Mouse (Mus musculus) MEL (cell line): Measurements from ENCODE around the gene Casz1. TPM values are rescaled to one million over a fixed set of nuclear protein-coding genes. Genes with fewer than 3 reads are reported as not detected.
A peak's percentile ranks its signal among the peaks of the same experiment; 100 is the strongest.

Source experiments
- DNase-seq: peaks from one replicate; pipeline ENCODE4 v3.0.0; 2011; ENCODE audit warnings: low read depth, low spot score
- H3K27ac ChIP-seq: 2 replicates; pipeline ENCODE4 v1.5.1; 2012; ENCODE audit warnings: low read depth, mild to moderate bottlenecking, control low read depth, low read length, moderate library complexity; ENCODE audit not compliant: control insufficient read depth
- H3K27me3 ChIP-seq, 2 experiments: fragments of 150-350 bp in 1 of 2; sonication (generic) in 1 of 2; 2 replicates each; pipeline ENCODE4 v1.6.1; 2012; ENCODE audit warnings: low read length in 2 of 2, mild to moderate bottlenecking in 2 of 2, improper control_type of control experiment in 1 of 2, moderate library complexity in 1 of 2; ENCODE audit not compliant: insufficient read depth in 2 of 2, control insufficient read depth in 1 of 2
- H3K36me3 ChIP-seq, 2 experiments: 2 replicates each; pipeline ENCODE4 v1.6.1; 2012 to 2014; ENCODE audit warnings: low read length in 2 of 2, improper control_type of control experiment in 1 of 2, inconsistent platforms in 1 of 2, mild to moderate bottlenecking in 1 of 2; ENCODE audit not compliant: insufficient read depth in 2 of 2, control insufficient read depth in 1 of 2
- H3K4me1 ChIP-seq, 2 experiments: fragments of 150-350 bp in 1 of 2; sonication (generic) in 1 of 2; 2 replicates each; pipeline ENCODE4 v1.6.1; 2012; ENCODE audit warnings: low read length in 2 of 2, improper control_type of control experiment in 1 of 2, mild to moderate bottlenecking in 1 of 2; ENCODE audit not compliant: insufficient read depth in 2 of 2, control insufficient read depth in 1 of 2
- H3K4me3 ChIP-seq, 2 experiments: fragments of 150-350 bp in 1 of 2; sonication (generic) in 1 of 2; 2 replicates each; pipeline ENCODE4 v1.5.1; 2012; ENCODE audit warnings: low read depth in 2 of 2, low read length in 2 of 2, mild to moderate bottlenecking in 2 of 2, moderate library complexity in 2 of 2, control low read depth in 1 of 2, improper control_type of control experiment in 1 of 2; ENCODE audit not compliant: control insufficient read depth in 1 of 2, insufficient read depth in 1 of 2
- H3K79me2 ChIP-seq: 2 replicates; pipeline ENCODE4 v1.6.1; 2012; ENCODE audit warnings: mild to moderate bottlenecking, low read length, moderate library complexity; ENCODE audit not compliant: control insufficient read depth, poor library complexity, insufficient read depth
- H3K9ac ChIP-seq: 2 replicates; pipeline ENCODE4 v1.6.1; 2012; ENCODE audit warnings: low read depth, mild to moderate bottlenecking, control low read depth, low read length, moderate library complexity; ENCODE audit not compliant: control insufficient read depth, poor library complexity, severe bottlenecking
- H3K9me3 ChIP-seq: fragments of 150-350 bp; sonication (generic); replicated peaks from 2 replicates; pipeline ENCODE4 v1.6.1; 2012; ENCODE audit warnings: mild to moderate bottlenecking, low read length, improper control_type of control experiment, moderate library complexity; ENCODE audit not compliant: insufficient read depth
- CHD1 ChIP-seq: IDR thresholded peaks from 2 replicates; pipeline ENCODE4 v1.6.1; 2012; ENCODE audit warnings: low read depth, mild to moderate bottlenecking, inconsistent platforms, low read length, improper control_type of control experiment
- CHD2 ChIP-seq: IDR thresholded peaks from 2 replicates; pipeline ENCODE4 v1.6.1; 2011; ENCODE audit warnings: low read length, improper control_type of control experiment
- CTCF ChIP-seq, 3 experiments: IDR thresholded peaks in 2 of 3; conservative IDR thresholded peaks in 1 of 3; 2 replicates each; pipeline ENCODE4 v1.5.1; 2011 to 2012; ENCODE audit warnings: low read length in 3 of 3, low read depth in 2 of 3, mild to moderate bottlenecking in 2 of 3, improper control_type of control experiment in 1 of 3, inconsistent platforms in 1 of 3, mixed read lengths in 1 of 3, moderate library complexity in 1 of 3; ENCODE audit not compliant: control insufficient read depth in 1 of 3, insufficient read depth in 1 of 3, poor library complexity in 1 of 3, severe bottlenecking in 1 of 3
- ELF1 ChIP-seq: IDR thresholded peaks from 2 replicates; pipeline ENCODE4 v1.6.1; 2014; ENCODE audit warnings: low read depth, mild to moderate bottlenecking, inconsistent platforms, low read length, improper control_type of control experiment, moderate library complexity
- ETS1 ChIP-seq: IDR thresholded peaks from 2 replicates; pipeline ENCODE4 v1.6.1; 2012; ENCODE audit warnings: low read depth, mild to moderate bottlenecking, inconsistent platforms, low read length, improper control_type of control experiment, moderate library complexity
- GATA1 ChIP-seq: IDR thresholded peaks from 2 replicates; pipeline ENCODE4 v1.6.1; 2011; ENCODE audit warnings: low read depth, low read length, improper control_type of control experiment
- HCFC1 ChIP-seq: IDR thresholded peaks from 2 replicates; pipeline ENCODE4 v1.6.1; 2012; ENCODE audit warnings: low read depth, mild to moderate bottlenecking, inconsistent platforms, low read length, improper control_type of control experiment, moderate library complexity
- MAZ ChIP-seq: IDR thresholded peaks from 2 replicates; pipeline ENCODE4 v1.6.1; 2012; ENCODE audit warnings: low read depth, mild to moderate bottlenecking, inconsistent platforms, low read length, improper control_type of control experiment
- MEF2A ChIP-seq: IDR thresholded peaks from 2 replicates; pipeline ENCODE4 v1.6.1; 2014; ENCODE audit warnings: low read depth, mild to moderate bottlenecking, inconsistent platforms, low read length, improper control_type of control experiment; ENCODE audit not compliant: poor library complexity, insufficient replicate concordance, severe bottlenecking; ENCODE audit errors: extremely low read depth
- MXI1 ChIP-seq: IDR thresholded peaks from 2 replicates; pipeline ENCODE4 v1.6.1; 2011; ENCODE audit warnings: mild to moderate bottlenecking, low read depth, low read length, improper control_type of control experiment
- NRF1 ChIP-seq: IDR thresholded peaks from 2 replicates; pipeline ENCODE4 v1.6.1; 2014; ENCODE audit warnings: low read depth, mild to moderate bottlenecking, inconsistent platforms, low read length, improper control_type of control experiment, moderate library complexity; ENCODE audit not compliant: poor library complexity, insufficient read depth, severe bottlenecking
- POLR2AphosphoS5 ChIP-seq: IDR thresholded peaks from 2 replicates; pipeline ENCODE4 v1.6.1; 2012; ENCODE audit warnings: low read depth, borderline replicate concordance, mild to moderate bottlenecking, inconsistent platforms, low read length, moderate library complexity, mixed read lengths
- RAD21 ChIP-seq: IDR thresholded peaks from 2 replicates; pipeline ENCODE4 v1.6.1; 2011; ENCODE audit warnings: mild to moderate bottlenecking, low read depth, low read length, improper control_type of control experiment
- SIN3A ChIP-seq: IDR thresholded peaks from 2 replicates; pipeline ENCODE4 v1.6.1; 2012; ENCODE audit warnings: low read length, improper control_type of control experiment, inconsistent platforms
- UBTF ChIP-seq: IDR thresholded peaks from 2 replicates; pipeline ENCODE4 v1.6.1; 2012; ENCODE audit warnings: low read depth, mild to moderate bottlenecking, inconsistent platforms, low read length, improper control_type of control experiment, moderate library complexity, borderline replicate concordance; ENCODE audit not compliant: insufficient read depth
- USF1 ChIP-seq: IDR thresholded peaks from 2 replicates; pipeline ENCODE4 v1.6.1; 2014; ENCODE audit warnings: low read depth, mild to moderate bottlenecking, inconsistent platforms, low read length, improper control_type of control experiment, moderate library complexity
- ZNF384 ChIP-seq: IDR thresholded peaks from 2 replicates; pipeline ENCODE4 v1.6.1; 2012; ENCODE audit warnings: low read depth, mild to moderate bottlenecking, inconsistent platforms, low read length, improper control_type of control experiment
- polyA plus RNA-seq, 2 experiments: library from polyadenylated mRNA; stranded (reverse) in 1 of 2; unstranded in 1 of 2; fragments of >175 nt in 1 of 2; fragments of >200 nt in 1 of 2; gene quantifications; 2 replicates each; pipeline versions ENCODE4 v1.2.1 to v1.2.4; 2012; ENCODE audit warnings: low replicate concordance in 2 of 2, low read depth in 1 of 2; ENCODE audit not compliant: insufficient read length in 2 of 2, insufficient read depth in 1 of 2, missing spikeins in 1 of 2
- total RNA-seq: library from RNA; depleted of rRNA; stranded (reverse); fragments of 300-350 nt; gene quantifications from 2 replicates; pipeline ENCODE4 v1.2.3, GENCODE M21; 2012

Casz1 gene
- total and polyA plus RNA-seq, 3 experiments: 1.3 to 3.2 TPM; not detected in 1

DNA sequence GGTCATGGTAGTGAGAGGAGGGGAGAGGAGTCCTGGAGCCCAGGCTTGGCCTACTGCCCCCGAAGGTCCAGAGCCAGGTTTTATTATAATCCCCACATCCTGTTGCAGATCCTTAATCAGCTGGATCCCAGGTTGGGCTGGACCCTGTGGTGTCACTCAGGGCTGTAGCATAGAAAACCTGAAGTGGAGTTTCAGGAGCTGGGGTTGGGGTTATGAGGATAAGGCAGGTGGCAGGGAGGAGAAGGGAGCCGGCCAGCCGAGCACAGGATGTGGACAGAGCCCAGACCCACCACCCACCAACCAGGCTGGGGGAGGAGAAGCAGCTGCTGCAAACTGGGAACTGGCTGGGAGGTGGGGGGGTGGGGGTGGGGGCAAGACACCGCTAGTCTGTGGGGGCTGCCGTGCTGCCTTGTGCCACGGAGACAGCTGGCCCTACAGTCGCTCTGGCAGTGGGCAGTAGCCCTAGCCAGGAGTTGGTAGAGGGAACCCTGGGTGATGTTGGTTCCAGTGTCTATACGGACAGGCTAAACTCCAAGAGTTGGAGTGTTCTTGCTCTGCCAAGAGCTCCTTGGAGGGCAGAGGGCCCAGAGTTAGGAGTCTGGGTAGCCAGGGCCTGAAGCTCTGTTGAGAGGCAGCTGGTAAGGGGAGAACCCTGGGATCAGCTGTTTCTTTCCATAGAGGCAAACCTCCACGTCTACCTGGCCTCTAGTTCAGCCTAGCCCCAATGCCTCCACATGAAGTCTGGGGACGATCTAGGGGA is 110.8 kb downstream of the Casz1 start:
- H3K36me3 ChIP-seq: no peaks in the 10 kb centered on the region
- H3K9ac ChIP-seq: no peak overlapping the region
- no peak overlapping the region for H3K4me3 ChIP-seq
- H3K79me2 ChIP-seq: no peaks in the 10 kb centered on the region
- no peaks in the 10 kb centered on the region for H3K9me3 ChIP-seq
- no peaks in the 10 kb centered on the region for H3K4me1 ChIP-seq
- peak; percentile 34 for DNase-seq
- H3K27me3 ChIP-seq: no peaks in the 10 kb centered on the region
- no peak for TF ChIP-seq CHD2
- peak; percentile 29; the same call in 1 of the 2 replicates for TF ChIP-seq SIN3A
- no peak for TF ChIP-seq UBTF
- TF ChIP-seq MXI1: no peak
- no peak for TF ChIP-seq CTCF (IDR thresholded peaks at IDR 0.05 in 2 of 3, conservative IDR thresholded peaks at IDR 0.05 in 1 of 3; ENCODE audit: control insufficient read depth in 1 of 3, insufficient read depth in 1 of 3, low read depth in 2 of 3, low read length in 3 of 3, poor library complexity in 1 of 3, severe bottlenecking in 1 of 3)
- no peak for TF ChIP-seq NRF1
- no peak for TF ChIP-seq USF1
- no peak overlapping the region for H3K27ac ChIP-seq

DNA sequence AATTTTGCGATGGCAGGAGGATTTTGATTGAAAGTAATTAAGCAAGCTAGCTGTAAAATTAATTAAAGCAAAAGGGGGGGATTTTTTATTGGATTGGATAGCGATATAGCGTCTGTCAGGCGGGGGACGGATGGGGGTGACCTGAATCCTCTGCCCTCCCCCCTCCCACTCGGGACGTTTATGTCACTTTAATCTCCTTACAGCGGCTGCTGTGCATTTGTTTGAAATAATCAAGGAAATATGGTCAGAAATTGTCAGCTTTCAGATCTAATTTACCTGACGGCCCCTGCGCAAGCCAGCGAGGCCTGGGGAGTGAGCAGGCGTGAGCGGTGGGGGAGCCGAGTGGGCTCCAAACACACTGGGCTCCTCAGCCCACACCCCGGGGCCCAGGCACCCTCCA is 111.6 kb downstream of the Casz1 start:
- Histone ChIP-seq H3K4me1 (no peaks in the 10 kb centered on the region), H3K9ac (no peak overlapping the region), H3K27me3 (no peaks in the 10 kb centered on the region), H3K4me3 (no peak overlapping the region), H3K9me3 (no peaks in the 10 kb centered on the region), H3K79me2 (no peaks in the 10 kb centered on the region), H3K27ac (no peak overlapping the region), H3K36me3 (no peaks in the 10 kb centered on the region)
- no peak for DNase-seq
- TF ChIP-seq ELF1: no peak
- no peak for TF ChIP-seq HCFC1
- TF ChIP-seq ZNF384: no peak
- TF ChIP-seq, all 39 proteins: peak for 0

DNA sequence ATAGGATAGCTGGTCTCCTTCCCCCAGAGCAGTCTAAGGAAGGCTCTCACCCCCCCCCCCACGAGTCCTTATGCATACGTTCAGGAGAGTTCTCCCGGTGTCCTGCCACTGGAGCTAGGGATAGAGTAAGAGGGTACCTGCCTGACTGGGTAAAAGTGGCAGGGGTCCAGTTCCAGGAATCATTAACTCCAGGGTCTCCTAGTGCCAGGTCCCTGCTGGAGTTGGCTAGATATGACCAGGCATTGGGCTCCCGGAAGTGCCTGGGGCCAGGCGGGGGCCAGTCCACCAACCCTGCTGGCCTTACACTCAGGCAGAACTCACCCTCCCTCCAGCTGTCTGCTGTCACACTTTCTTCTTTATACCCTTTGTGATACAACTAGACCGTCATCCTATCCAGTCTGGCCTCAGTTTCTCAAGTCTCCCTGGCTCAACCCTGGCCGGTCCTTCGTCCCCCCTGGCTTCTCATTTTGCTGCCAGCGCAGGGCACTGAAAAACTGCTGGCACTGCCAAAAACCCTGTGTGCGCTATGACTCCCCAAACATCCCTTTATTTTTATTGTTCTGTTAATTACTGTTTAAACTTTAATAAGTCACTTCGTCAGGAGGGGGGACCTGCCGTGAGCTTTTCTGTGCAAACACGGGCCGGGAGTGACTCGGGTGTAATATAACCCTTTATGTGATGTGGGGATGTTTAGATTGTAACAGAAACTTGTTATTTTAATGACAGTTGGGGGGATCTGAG is 114.6 kb downstream of the Casz1 start:
- H3K9ac ChIP-seq: no peak overlapping the region
- TF ChIP-seq CTCF (IDR thresholded peaks at IDR 0.05 in 2 of 3, conservative IDR thresholded peaks at IDR 0.05 in 1 of 3; ENCODE audit: control insufficient read depth in 1 of 3, insufficient read depth in 1 of 3, low read depth in 2 of 3, low read length in 3 of 3, poor library complexity in 1 of 3, severe bottlenecking in 1 of 3): no peak
- TF ChIP-seq MAZ: no peak
- TF ChIP-seq POLR2AphosphoS5: no peak
- no peak for TF ChIP-seq RAD21
- no peak for TF ChIP-seq ETS1
- TF ChIP-seq CHD1: no peak
- TF ChIP-seq MEF2A: no peak
- TF ChIP-seq ZNF384: no peak
- no peak for TF ChIP-seq GATA1
- no peaks in the 10 kb centered on the region for H3K36me3 ChIP-seq
- no peaks in the 10 kb centered on the region for H3K27me3 ChIP-seq
- H3K9me3 ChIP-seq: no peaks in the 10 kb centered on the region
- H3K4me3 ChIP-seq: no peak overlapping the region
- no peak for DNase-seq
- no peaks in the 10 kb centered on the region for H3K4me1 ChIP-seq
- H3K27ac ChIP-seq: no peak overlapping the region
- no peaks in the 10 kb centered on the region for H3K79me2 ChIP-seq
